Mouse (Mus musculus): ENCODE measurements at regions not wholly inside any gene's neighbourhood (a gene's known extent, or its start where the extent isn't known, plus 50 kb on each side); places are given as distances from the start of the nearest gene placed in this dataset.

- DNase-seq (ENCODE audit: low spot score): no peak
- no peaks in the 10 kb centered on the region for H3K4me1 ChIP-seq (replicated peaks; ENCODE audit: control insufficient read depth, insufficient read depth, low read length)
- H3K36me3 ChIP-seq (ENCODE audit: control insufficient read depth, insufficient read depth, low read length): no peaks in the 10 kb centered on the region
- no peaks in the 10 kb centered on the region for H3K27me3 ChIP-seq (ENCODE audit: control insufficient read depth, insufficient read depth, low read length)
- H3K9ac ChIP-seq (ENCODE audit: low read depth, low read length): no peak overlapping the region
- H3K27ac ChIP-seq (ENCODE audit: low read depth, low read length): no peak overlapping the region
- no peaks in the 10 kb centered on the region for H3K9me3 ChIP-seq (ENCODE audit: control insufficient read depth, low read length)
- no peak for ATAC-seq (ENCODE audit: low FRiP score)
- no peak overlapping the region for H3K4me3 ChIP-seq (ENCODE audit: low read depth, low read length)
- no peak overlapping the region for H3K4me2 ChIP-seq (replicated peaks; ENCODE audit: low read depth, low read length)
- WGBS: 92% methylated on average over 4 of the region's 4 CpGs
Observed at GRCm38 (mm10) chr19:21214253-21214652, 57.8 kb upstream of the Zfand5 start.

- H3K4me1 ChIP-seq (replicated peaks; ENCODE audit: control insufficient read depth, insufficient read depth, low read length): no peaks in the 10 kb centered on the region
- H3K27ac ChIP-seq (ENCODE audit: low read depth, low read length): no peak overlapping the region
- no peak for DNase-seq (ENCODE audit: low spot score)
- no peak overlapping the region for H3K4me3 ChIP-seq (ENCODE audit: low read depth, low read length)
- no peaks in the 10 kb centered on the region for H3K27me3 ChIP-seq (ENCODE audit: control insufficient read depth, insufficient read depth, low read length)
- H3K9ac ChIP-seq (ENCODE audit: low read depth, low read length): no peak overlapping the region
- ATAC-seq (ENCODE audit: low FRiP score): no peak
- H3K9me3 ChIP-seq (ENCODE audit: control insufficient read depth, low read length): no peaks in the 10 kb centered on the region
- no peak overlapping the region for H3K4me2 ChIP-seq (replicated peaks; ENCODE audit: low read depth, low read length)
- no peaks in the 10 kb centered on the region for H3K36me3 ChIP-seq (ENCODE audit: control insufficient read depth, insufficient read depth, low read length)
- 71% methylated on average over 10 of the region's 10 CpGs for WGBS
Observed at GRCm38 (mm10) chr19:21193461-21193860, 78.6 kb upstream of the Zfand5 start.

DNA sequence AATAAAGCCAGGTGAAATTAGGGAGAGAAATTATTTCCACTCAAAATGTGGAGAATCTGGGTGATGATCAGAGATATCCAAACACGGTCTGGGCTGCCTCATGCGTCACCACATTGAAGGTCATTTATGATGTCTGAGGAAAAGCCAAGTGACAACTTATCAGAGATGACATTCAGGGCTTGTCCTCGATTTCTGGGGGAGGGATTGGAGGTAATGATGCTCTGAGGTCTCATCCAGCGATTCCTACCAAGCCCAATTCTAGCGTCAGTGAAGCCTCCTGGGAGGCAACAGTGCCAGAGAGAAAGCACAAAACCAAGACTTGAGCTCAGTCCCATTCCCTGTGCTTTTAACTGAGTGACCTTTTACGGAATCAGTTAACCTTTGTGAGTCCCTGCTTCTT, 79.5 kb upstream of the Zfand5 start:
- DNase-seq (ENCODE audit: low spot score): no peak
- Histone ChIP-seq H3K27me3 (ENCODE audit: control insufficient read depth, insufficient read depth, low read length) (no peaks in the 10 kb centered on the region), H3K4me2 (replicated peaks; ENCODE audit: low read depth, low read length) (no peak overlapping the region), H3K4me3 (ENCODE audit: low read depth, low read length) (no peak overlapping the region), H3K36me3 (ENCODE audit: control insufficient read depth, insufficient read depth, low read length) (no peaks in the 10 kb centered on the region), H3K9ac (ENCODE audit: low read depth, low read length) (no peak overlapping the region), H3K4me1 (replicated peaks; ENCODE audit: control insufficient read depth, insufficient read depth, low read length) (no peaks in the 10 kb centered on the region), H3K9me3 (ENCODE audit: control insufficient read depth, low read length) (no peaks in the 10 kb centered on the region), H3K27ac (ENCODE audit: low read depth, low read length) (no peak overlapping the region)
- WGBS: 80% methylated on average over 6 of the region's 6 CpGs
- ATAC-seq (ENCODE audit: low FRiP score): no peak

DNA sequence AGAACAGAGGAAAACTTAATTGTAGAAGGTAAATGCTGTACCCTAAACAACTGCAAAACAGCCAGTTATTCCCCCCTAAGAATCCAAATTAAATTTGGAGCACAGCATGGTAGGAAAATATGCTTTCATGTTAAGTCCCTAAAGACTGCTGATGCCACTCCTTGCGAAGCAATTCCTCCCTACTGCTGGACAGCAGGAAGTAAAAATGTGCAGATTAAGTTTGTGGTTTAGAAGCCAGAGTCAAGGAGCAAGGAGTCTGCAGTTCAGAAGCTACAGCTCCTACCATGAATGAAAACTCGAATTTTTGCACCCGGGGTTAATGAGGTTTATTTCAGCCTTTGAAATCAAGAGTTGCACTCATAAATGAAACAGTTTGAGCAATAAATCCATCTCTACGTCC, 82.9 kb upstream of the Zfand5 start:
- Histone ChIP-seq H3K4me1 (replicated peaks; ENCODE audit: control insufficient read depth, insufficient read depth, low read length) (no peaks in the 10 kb centered on the region), H3K9me3 (ENCODE audit: control insufficient read depth, low read length) (no peaks in the 10 kb centered on the region), H3K27me3 (ENCODE audit: control insufficient read depth, insufficient read depth, low read length) (no peaks in the 10 kb centered on the region), H3K27ac (ENCODE audit: low read depth, low read length) (no peak overlapping the region), H3K36me3 (ENCODE audit: control insufficient read depth, insufficient read depth, low read length) (no peaks in the 10 kb centered on the region), H3K4me3 (ENCODE audit: low read depth, low read length) (no peak overlapping the region), H3K9ac (ENCODE audit: low read depth, low read length) (no peak overlapping the region), H3K4me2 (replicated peaks; ENCODE audit: low read depth, low read length) (no peak overlapping the region)
- DNase-seq (ENCODE audit: low spot score) (no peak), ATAC-seq (ENCODE audit: low FRiP score) (no peak)
- WGBS: 80% methylated on average over 4 of the region's 4 CpGs

DNA sequence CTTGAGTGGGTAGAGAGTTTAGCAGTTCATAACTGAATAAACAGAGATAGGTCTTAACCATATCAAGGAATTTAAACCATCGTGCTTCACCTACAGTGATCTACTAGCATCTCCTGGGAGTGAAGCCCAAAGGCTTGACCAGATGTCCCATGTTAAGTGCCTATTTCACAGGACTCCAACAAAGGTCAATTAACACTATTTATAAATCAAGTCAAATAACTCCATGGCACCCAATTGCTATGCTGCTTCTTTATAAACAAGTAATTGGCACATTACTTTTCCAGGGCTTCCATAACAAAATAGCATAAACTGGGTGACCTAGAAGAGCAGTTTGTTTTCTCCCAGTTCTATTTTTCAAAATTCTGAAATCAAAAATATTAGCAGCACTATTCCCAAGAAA, 85.4 kb upstream of the Zfand5 start:
- H3K4me1 ChIP-seq (replicated peaks; ENCODE audit: control insufficient read depth, insufficient read depth, low read length): no peaks in the 10 kb centered on the region
- ATAC-seq (ENCODE audit: low FRiP score) (no peak), DNase-seq (ENCODE audit: low spot score) (no peak)
- no peaks in the 10 kb centered on the region for H3K9me3 ChIP-seq (ENCODE audit: control insufficient read depth, low read length)
- H3K36me3 ChIP-seq (ENCODE audit: control insufficient read depth, insufficient read depth, low read length): no peaks in the 10 kb centered on the region
- no peak overlapping the region for H3K27ac ChIP-seq (ENCODE audit: low read depth, low read length)
- no peak overlapping the region for H3K4me3 ChIP-seq (ENCODE audit: low read depth, low read length)
- H3K9ac ChIP-seq (ENCODE audit: low read depth, low read length): no peak overlapping the region
- WGBS: 83% methylated on average over 1 of the region's 1 CpGs
- no peaks in the 10 kb centered on the region for H3K27me3 ChIP-seq (ENCODE audit: control insufficient read depth, insufficient read depth, low read length)
- no peak overlapping the region for H3K4me2 ChIP-seq (replicated peaks; ENCODE audit: low read depth, low read length)

GRCm38 (mm10) chr19:21186016-21186415, 86.1 kb upstream of the Zfand5 start:
- WGBS: 69% methylated on average over 1 of the region's 1 CpGs
- H3K36me3 ChIP-seq (ENCODE audit: control insufficient read depth, insufficient read depth, low read length): no peaks in the 10 kb centered on the region
- no peak for DNase-seq (ENCODE audit: low spot score)
- H3K27me3 ChIP-seq (ENCODE audit: control insufficient read depth, insufficient read depth, low read length): no peaks in the 10 kb centered on the region
- no peak overlapping the region for H3K4me3 ChIP-seq (ENCODE audit: low read depth, low read length)
- H3K4me2 ChIP-seq (replicated peaks; ENCODE audit: low read depth, low read length): no peak overlapping the region
- H3K27ac ChIP-seq (ENCODE audit: low read depth, low read length): no peak overlapping the region
- no peaks in the 10 kb centered on the region for H3K4me1 ChIP-seq (replicated peaks; ENCODE audit: control insufficient read depth, insufficient read depth, low read length)
- no peaks in the 10 kb centered on the region for H3K9me3 ChIP-seq (ENCODE audit: control insufficient read depth, low read length)
- H3K9ac ChIP-seq (ENCODE audit: low read depth, low read length): no peak overlapping the region
- ATAC-seq (ENCODE audit: low FRiP score): no peak

DNA sequence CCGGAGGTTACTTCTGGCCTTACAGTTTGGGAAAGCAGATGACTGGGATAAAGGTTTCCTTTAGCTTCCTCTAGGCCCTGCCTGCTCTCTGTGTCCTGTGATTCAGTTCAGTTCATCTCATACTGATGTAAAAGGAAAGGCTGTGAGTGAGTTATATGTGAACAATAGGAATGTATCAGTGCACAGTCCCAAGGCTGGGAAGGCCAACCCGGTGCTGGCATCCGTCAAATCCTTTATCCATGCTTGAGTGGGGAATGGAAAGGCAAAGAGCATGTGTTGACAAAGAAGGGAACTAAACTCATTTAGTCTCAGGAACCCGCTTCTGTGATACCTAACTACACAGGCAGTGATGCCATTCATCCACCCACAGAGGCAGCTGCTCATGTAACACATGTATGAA, 89.0 kb upstream of the Zfand5 start:
- Histone ChIP-seq H3K9me3 (ENCODE audit: control insufficient read depth, low read length) (no peaks in the 10 kb centered on the region), H3K27me3 (ENCODE audit: control insufficient read depth, insufficient read depth, low read length) (no peaks in the 10 kb centered on the region), H3K4me1 (replicated peaks; ENCODE audit: control insufficient read depth, insufficient read depth, low read length) (no peaks in the 10 kb centered on the region), H3K4me3 (ENCODE audit: low read depth, low read length) (no peak overlapping the region), H3K27ac (ENCODE audit: low read depth, low read length) (no peak overlapping the region), H3K9ac (ENCODE audit: low read depth, low read length) (no peak overlapping the region), H3K36me3 (ENCODE audit: control insufficient read depth, insufficient read depth, low read length) (no peaks in the 10 kb centered on the region), H3K4me2 (replicated peaks; ENCODE audit: low read depth, low read length) (no peak overlapping the region)
- ATAC-seq (ENCODE audit: low FRiP score): no peak
- 68% methylated on average over 4 of the region's 4 CpGs for WGBS
- no peak for DNase-seq (ENCODE audit: low spot score)

GRCm38 (mm10) chr19:21179886-21180285, 92.2 kb upstream of the Zfand5 start:
- H3K27ac ChIP-seq (ENCODE audit: low read depth, low read length): no peak overlapping the region
- ATAC-seq (ENCODE audit: low FRiP score) (no peak), DNase-seq (ENCODE audit: low spot score) (no peak)
- H3K4me1 ChIP-seq (replicated peaks; ENCODE audit: control insufficient read depth, insufficient read depth, low read length): no peaks in the 10 kb centered on the region
- H3K36me3 ChIP-seq (ENCODE audit: control insufficient read depth, insufficient read depth, low read length): no peaks in the 10 kb centered on the region
- no peaks in the 10 kb centered on the region for H3K27me3 ChIP-seq (ENCODE audit: control insufficient read depth, insufficient read depth, low read length)
- no peak overlapping the region for H3K9ac ChIP-seq (ENCODE audit: low read depth, low read length)
- no peak overlapping the region for H3K4me2 ChIP-seq (replicated peaks; ENCODE audit: low read depth, low read length)
- 80% methylated on average over 1 of the region's 1 CpGs for WGBS
- no peak overlapping the region for H3K4me3 ChIP-seq (ENCODE audit: low read depth, low read length)
- no peaks in the 10 kb centered on the region for H3K9me3 ChIP-seq (ENCODE audit: control insufficient read depth, low read length)

GRCm38 (mm10) chr19:21175426-21175831, 96.6 kb upstream of the Zfand5 start:
- DNase-seq (ENCODE audit: low spot score) (no peak), ATAC-seq (ENCODE audit: low FRiP score) (no peak)
- Histone ChIP-seq H3K36me3 (ENCODE audit: control insufficient read depth, insufficient read depth, low read length) (no peaks in the 10 kb centered on the region), H3K4me1 (replicated peaks; ENCODE audit: control insufficient read depth, insufficient read depth, low read length) (no peaks in the 10 kb centered on the region; the same call in 1 of the 2 replicates), H3K27ac (ENCODE audit: low read depth, low read length) (no peak overlapping the region), H3K27me3 (ENCODE audit: control insufficient read depth, insufficient read depth, low read length) (no peaks in the 10 kb centered on the region), H3K4me3 (ENCODE audit: low read depth, low read length) (no peak overlapping the region), H3K9ac (ENCODE audit: low read depth, low read length) (no peak overlapping the region), H3K9me3 (ENCODE audit: control insufficient read depth, low read length) (no peaks in the 10 kb centered on the region), H3K4me2 (replicated peaks; ENCODE audit: low read depth, low read length) (no peak overlapping the region)
- WGBS: 69% methylated on average over 3 of the region's 3 CpGs
